Mouse (Mus musculus): ENCODE measurements around the gene Cxcr1. TPM values are rescaled to one million over a fixed set of nuclear protein-coding genes. Genes with fewer than 3 reads are reported as not detected.

Gene Cxcr1
- total RNA-seq (2021) = not detected
- long read RNA-seq, experiment 1 = 0 reads
- long read RNA-seq, experiment 2 = 0 reads

DNA sequence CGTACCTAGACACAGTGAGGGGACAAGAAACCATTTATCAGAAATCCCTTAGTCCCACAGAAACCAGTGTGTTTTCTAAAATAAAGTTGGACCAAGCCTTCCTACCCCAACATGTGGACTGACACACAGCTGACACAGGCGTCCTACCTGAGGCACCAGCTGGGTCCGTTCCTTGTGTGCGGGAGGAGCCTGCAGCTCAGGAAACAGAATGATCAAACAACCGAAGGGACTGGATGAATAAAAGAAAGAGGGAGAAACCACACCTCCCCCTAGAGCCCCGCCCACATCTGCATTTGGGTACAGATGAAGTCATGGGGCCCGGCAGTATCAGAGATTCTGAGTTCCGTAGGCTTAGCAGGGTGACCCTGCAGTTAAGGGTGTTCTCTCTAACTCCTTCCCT lies at the start of gene Cxcr1:
Gene Cxcr1, minus strand, starts transcription at position 187 of the 400 bp plus-strand sequence.
- no peak for DNase-seq

DNA sequence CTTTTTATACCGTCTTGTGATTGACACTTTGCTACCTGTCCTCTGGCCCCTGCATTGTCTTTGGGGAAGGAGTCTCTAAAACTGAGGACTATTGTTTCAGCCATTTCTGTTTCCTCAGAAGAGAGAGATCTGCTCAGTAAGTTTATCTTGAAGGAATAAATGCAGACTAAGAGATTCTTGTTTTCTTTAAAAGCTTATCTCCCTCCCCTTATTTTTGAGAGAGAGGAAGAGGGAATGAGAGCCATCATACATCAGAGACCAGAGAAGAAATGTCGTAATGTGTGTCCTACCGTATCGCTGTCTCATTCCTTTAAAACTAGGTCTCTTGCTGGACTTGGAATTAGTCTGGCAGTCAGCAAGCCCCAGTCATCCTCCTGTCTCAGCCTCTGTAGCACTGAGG lies 46.4 kb upstream of the Cxcr1 start:
- DNase-seq = no peak

DNA sequence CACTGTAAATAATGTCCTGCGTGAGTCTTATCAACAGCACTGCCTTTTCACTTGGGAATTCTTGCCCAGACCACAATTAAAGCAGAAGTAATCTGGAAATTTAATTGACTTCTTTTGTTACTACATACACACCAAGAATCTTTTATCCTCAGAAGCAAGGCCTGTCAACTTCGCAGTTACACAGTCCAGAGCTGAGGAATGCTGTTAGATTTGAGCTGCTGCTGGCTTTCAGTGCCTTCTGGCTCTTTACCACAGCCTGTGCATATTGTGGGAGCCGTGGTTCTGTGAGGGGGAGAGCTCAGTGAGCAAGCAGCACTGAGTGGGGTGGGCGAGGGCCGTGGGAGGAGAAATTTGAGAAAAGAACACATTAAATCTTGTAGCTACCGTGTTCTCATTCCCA lies 45.9 kb upstream of the Cxcr1 start:
- no peak for DNase-seq

DNA sequence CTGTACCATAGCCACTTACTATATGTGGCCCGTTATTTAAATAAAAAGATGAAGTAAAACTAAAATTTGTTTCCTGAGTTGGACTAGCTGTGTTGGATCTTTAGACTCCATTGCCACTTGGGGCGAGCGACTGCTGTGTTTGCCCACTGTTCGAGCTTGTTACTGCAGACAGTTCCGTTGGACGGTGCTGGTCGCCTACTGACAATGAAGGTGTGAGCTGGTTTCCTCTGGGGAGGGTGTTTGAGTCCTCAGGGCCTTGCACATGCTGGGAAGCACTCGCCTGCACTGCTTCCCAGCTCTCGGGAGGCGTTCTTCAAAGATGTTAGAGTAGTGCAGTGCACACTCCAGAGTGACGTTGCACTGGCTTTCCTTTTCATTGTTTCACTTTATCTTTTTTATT lies 45.2 kb upstream of the Cxcr1 start:
- peak; percentile 12 for DNase-seq

DNA sequence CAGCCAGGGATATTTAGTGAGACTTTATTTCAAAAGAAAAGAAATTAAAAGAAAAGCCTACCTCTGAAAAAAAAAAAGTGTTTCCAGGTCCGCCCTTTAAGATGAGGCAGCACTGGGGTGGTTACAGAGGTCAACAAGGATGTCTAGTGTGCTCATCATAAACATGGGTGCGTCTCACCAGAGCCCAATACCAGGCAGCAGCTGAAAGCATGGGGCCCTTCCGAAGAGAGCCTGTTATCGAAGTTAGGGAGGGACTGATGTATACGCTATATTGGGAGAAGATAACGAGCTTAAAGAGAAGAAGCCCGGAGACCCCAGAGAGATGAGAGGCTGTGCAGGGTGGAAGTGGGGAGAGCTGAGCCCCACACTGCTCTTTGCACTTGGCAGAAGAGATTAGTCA lies 44.7 kb upstream of the Cxcr1 start:
- no peak for DNase-seq

DNA sequence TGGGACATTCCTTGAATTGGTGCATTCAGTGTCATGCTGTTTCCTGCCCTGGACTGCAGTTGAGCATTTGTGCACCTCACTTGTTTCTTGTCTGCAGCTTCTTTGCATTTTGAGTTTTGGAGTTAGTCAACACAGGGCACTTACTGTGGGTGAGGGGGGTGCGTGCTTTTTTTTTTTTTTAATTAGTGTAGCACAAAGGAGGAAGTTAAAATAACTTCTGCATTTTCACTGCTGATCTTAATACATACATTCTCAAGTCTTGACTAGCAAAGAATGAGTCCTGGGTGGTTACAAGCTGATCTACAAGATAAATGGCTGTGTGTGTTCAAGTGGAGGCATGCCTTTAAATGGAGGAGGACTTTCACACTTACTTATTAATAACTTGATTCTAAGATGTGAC lies 43.7 kb upstream of the Cxcr1 start:
- DNase-seq = no peak

DNA sequence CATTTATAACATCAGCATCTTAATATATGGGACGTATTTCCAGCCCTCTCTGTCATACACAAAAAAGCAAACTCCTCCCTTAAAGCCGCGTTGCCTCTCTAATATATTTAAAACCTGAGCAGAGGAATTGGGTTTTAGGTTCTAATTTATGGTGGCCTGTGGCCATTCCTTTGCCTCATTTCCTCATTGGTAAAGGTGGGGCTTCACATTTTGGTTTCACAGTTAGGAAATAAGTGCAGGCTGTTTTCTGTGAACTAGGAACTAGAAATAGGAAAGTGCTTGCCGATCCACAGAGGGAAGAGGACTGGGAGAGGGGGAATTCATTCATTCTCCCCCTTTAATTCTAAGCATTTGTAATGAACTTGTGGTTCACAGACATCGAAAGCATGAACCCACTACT lies 43.2 kb upstream of the Cxcr1 start:
- no peak for DNase-seq

DNA sequence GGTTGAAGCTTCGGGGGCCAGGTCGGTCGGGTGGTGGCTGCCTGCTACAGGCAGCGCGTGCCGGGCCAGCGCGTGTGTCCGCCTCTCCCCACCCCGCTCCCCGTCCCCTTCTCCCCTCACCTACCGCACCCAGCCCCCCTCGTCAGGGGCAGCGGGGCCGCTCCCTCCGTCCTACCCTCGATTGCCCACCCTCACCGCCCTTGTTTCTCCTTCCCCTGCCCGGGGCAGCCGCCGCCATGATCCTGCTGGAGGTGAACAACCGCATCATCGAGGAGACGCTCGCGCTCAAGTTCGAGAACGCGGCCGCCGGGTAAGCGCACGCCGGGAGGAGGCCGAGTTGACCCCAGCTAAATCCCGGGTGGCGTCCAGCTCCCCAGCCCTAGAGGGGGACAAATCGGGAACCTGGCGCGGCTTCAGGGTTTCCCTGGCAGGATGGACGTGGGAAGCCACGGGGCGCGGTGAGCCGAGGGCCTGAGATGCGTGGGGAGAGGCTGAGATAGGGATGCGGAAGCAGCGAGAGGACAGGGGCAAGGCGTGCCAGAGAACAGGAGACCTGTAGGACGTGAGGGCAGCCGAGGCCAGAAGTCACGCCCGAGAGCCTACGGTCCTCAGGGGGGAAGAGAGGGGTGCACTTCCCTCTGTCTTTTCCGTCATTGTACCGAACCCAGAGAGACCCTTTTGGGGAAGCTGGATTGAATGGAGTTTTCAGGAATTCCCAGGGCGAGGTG lies 42.3 kb upstream of the Cxcr1 start:
- DNase-seq = no peak

DNA sequence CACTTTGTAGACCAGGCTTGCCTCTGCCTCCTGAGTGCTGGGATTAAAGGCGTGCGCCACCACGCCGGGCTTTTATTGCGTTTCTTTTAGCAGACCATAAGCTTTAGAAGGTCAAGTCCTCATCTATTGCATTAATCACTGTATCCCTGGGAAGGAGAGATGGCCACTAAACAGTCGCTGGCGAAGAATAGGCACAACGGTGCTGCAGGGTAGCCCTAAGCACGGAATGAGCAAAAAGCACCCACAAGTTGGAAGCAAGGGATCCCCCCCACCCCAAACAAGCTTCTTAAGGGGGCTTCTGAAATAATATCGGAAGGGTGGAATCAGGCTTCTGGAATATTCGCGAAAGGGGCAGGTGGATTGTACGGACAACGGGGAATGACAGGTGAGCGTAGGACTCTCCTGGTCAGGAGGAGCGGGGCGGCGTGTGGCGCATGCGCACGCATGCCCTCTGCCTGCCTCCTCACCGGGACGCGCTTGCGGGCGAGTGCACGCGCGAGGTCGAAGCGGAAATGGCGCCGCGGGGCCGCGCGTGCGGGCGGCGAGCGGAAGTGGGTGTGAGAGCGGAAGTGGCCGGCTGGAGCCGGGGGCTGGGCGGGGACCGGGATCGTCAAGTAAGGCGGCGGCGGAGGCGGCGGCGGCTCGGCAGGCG lies 41.6 kb upstream of the Cxcr1 start, which contains the start of gene Arpc2:
Gene Arpc2, plus strand, starts transcription at position 147 of the 652 bp plus-strand sequence.
- DNase-seq = peak; percentile 98

DNA sequence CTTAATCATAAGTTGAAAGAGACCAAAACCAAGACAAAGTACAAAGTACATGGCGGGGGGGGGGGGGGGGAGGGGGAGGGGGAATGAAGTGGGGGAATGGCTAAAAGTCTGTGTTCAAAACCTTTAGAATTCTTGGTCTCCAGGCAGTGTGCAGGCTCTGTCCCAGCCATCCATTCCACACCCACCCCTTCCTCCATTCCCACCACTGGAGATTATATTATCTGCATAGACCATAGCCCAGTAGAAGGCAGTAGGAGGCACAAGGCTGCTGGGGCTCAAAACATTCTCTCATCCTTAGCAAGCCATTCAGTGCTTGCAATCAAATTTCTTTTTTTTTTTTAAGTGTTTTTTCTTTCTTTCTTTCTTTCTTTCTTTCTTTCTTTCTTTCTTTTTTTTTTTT lies 36.6 kb upstream of the Cxcr1 start:
- no peak for DNase-seq

DNA sequence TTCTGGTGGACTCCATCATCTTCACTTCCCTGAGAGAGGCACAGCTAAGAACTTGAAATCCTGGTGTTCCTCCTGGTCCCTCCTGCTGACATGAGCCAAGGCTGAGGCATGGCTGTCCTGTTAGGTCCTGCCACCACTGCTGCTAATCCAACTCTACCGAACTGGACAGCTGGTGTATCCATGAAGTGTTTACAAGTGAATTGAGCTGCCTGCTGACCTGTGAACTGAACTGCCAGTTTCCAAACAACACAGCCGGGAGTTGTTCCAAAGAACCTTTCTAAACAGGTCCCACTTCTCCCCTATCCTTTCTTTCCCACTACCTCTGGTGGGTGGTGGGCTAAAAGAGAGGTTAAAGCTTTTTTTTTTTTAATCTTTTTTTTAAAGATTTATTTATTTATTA lies 35.5 kb upstream of the Cxcr1 start:
- DNase-seq = no peak

DNA sequence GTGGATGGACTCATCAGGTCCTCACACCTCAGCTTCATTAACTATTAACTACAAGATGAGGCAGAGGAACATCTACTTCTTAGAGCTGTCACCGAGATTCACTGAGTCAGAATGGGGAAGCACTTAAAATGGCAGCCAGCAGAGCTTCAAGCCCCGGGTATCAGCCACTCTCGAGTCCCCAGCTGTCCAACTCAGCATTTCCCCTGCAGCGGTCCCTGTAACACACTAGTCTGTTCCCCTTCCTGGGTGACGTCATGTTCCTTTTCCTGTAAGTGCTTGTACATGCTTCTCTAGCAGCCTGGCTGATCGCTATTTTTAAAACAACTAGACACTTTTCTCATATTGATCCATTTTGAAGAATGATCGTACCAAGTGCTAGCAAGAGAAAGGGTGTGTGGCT lies 32.9 kb upstream of the Cxcr1 start:
- DNase-seq = peak; percentile 31

DNA sequence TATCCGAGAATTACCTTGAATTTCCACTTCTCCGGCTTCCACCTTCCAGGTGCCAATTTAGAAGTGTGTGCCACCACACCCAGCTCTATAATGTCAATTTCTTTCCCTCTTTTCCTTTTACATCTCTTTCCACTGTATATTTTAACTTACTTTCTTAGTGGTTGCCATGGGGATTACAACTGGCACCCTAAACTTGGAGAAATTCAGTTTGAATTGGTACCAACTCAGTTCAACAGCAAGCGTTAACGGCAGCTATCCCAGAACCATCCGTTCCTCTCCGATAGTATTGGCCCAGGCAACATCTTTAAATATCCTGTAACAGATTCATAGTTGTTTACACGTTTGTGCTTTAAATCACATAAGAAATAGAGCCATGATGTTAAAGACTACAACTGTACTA lies 25.5 kb upstream of the Cxcr1 start:
- no peak for DNase-seq

DNA sequence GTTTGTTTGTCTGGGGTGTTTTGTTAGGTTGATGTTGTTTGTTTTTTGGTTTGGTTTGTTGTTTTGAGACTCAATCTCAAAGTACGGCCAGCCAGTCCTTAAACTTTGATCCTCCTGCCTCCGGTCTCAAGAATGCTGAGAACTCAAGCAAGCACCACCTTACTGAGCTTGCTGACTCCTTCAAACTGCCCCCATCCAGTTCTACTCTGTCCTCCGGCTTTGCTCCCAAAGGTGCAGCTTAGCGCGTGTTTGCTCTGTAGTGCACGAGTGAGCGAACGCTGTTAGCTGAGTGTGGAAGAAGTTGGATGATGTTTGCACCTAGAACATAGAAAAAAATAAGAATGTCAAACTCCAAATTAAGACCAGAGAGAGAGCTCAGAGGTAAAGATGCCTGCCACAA lies 14.5 kb upstream of the Cxcr1 start:
- DNase-seq = no peak

DNA sequence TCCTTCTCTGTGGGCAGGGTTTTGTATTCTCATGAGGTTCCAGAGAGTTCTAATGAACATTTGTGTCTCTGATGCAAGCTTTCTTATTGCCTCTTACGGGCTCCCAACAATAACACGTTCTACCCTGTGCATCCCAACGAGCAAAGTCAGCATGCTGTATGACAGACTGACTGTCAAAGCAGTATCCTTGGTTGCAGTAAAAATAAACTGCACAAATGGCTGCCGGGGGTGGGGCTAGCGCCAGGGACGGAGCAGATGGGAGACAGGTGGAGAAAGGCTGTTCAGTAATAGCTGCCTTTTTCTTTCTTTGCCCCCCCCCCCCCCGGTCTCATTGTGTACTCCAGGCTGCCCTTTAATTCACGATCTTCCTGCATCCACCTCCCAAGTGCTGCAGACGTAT lies 13.5 kb upstream of the Cxcr1 start:
- no peak for DNase-seq

DNA sequence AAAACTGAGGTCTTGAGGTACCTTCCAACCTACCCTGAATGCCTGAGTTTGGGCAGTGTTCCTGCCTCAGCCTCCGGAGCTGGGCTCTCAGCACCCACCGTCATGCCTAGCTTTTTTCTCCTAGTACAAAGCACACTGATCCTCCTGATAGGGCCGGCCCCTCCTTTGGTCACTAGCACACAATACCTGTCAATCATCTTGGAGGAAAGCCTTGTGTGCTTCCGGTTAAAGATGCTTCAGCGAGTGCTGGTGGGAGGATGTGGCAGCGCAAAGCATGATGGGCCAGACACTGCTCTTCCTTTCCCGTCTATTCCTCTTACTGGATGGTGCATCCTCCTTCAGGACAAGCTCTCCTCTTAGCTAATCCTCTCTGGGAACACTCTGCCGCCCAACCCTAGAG lies 12.2 kb upstream of the Cxcr1 start:
- no peak for DNase-seq

DNA sequence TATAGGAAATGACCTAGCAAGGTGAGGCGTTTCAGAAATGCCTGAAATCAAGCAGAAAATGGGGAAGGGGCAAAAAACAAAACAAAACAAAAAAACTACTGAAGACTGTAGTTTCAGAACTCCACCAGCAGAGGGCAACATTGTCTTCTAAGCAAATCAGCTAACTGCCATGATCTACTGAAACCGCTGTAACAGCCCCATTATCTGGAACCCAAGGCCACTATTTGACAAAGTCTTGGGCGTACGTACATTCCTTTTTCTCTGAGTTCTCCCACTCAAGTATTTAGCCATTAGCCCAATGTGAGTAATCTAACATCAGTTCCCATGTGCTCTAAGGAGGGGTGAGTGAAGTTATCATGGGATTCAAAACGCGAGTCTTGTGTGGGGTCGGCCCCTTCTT lies 11.4 kb upstream of the Cxcr1 start:
- peak; percentile 23 for DNase-seq

DNA sequence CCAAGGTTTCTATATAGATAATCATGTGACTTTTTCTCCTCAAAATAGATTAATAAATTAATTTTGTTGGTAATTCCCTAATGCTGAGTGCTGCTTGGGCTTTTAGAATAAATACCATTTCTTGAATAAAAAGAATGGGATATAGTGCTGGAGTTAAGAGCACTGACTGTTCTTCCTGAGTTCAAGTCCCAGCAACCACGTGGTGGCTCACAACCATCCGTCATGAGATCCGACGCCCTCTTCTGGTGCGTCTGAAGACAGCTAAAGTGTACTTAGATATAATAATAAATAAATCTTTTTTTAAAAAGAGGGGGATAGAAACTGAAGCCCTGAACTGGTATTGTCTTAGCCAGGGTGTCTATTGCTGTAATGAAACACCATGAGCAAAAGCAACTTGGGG lies 9.0 kb upstream of the Cxcr1 start:
- DNase-seq = no peak

DNA sequence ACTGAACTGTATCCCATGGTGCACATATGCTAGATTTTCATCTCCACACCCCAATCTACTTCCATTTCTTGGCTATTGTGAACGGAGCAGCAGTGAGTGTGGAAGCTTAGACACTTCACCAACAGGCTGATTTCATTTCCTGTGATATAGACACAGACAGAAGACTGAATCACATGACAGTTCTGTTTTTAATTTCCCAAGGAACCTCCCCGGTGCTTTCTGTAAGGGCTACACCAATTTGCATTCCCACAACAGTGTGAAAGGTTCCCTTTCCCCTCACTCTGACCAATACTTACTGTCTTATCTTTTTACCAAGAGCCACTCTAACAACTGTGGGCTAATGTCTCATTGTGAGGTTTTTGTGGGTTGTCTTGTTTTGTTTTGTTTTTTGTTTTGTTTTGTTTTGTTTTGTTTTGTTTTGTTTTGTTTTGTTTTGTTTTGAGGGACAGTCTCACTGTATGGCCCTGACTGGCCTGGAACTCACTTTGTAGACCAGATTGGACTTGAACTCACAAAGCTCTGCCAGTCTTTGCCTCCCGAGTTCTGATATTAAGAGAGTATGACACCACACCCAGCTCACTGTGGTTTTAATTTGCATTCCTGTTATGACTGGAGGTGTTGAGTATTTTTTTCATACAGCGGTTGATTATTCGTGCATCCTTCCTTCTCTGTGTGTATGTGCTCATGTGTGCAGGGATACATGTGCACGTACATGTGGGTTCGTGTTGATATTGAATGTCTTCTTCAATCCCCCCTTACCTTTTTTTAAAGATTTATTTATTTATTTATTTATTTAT lies 6.8 kb upstream of the Cxcr1 start:
- no peak for DNase-seq

DNA sequence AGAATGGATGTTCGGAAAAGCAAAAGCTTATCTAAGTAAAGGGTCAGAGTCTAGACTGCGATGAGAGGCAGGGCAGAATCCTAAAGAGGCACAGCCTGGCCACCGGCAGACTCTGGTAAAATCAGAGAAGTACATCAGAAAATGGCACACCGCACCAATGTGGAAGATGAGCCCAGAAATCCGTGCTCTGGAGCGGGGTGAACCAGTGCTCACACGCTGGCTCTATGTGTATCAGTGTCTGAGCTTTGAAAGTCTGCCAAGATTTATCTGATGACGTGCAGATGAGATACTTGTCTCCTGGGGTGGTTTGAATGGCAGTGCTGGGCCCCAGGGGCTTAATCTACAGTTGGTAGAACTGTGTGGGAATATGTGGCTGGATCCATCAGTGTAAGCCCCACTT lies 4.6 kb upstream of the Cxcr1 start:
- no peak for DNase-seq

DNA sequence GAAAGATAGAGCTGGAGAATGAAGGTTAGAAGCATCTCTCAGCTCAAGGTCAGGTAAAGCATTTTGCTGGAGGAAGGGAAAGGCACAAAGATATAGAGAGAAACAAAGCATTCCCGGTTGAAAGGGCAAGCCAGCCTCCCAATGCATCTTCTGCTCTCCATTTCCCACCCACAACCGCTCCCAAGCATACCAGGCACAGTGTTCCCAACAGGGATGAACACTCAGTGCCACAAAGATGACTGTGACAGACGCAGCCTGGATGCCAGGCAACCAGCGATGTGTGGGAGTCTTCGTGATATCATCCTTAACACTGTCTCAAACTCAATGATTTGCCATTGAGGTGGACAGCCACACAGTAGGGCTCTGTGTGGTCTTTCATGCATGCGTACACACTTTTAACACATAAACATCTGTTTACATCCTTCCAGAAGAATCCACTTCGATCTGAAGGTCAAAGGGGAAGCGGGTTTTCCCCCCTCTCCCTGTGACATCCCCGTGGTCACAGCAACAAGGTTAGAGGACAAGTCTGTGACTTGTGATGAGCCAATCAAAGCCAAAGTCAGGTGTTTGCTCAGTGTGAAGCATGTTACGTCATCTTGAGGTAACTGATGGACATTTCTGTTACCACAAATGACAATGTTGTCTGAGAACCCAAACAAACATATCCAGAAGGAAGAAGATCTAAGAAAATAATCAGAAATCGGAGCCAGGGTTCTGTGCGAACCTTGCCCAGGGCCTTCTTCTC lies 3.5 kb upstream of the Cxcr1 start:
- DNase-seq = no peak

DNA sequence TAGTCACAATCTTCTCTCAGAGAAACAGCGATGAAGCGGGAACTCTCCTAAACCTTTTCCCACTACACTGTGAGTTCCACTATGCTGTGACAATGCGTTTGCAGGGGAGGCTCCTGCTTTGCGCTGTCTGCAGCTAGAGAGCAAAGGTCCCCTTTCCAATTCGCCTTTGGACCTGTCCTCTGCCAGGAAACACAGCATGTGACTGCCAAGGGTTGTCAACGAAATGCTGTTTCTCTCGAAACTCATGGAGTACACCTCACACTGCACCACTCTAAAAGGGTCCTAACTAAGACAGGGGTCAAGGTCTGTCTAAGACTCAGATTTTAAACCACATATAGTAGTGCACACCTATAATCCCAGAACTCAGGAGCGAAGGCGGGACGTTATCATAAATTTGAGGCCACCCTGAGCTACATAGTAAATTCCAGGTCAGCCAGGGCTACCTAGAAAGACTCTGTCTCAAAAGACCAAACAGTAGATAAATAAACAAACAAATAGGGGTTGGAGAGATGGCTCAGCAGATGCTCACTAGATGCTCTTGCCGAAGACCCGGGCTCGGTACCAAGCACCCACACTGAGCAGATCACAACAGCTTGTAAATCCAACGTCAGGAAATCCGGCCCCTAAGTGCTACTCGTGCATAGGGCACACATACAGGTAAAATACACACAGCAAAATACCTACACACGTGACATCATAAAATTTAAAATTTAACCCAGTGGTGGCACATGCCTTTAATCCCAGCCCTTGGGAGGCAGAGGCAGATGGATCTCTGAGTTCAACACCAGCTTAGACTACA lies 2.4 kb upstream of the Cxcr1 start:
- peak; percentile 35 for DNase-seq
